Mouse (Mus musculus): ENCODE measurements around the gene Zfp598.
"Not testable (repeated sequence)": the region's sequence is repeated elsewhere in the genome, so short reads cannot be mapped to it uniquely, and the experiment has no call there.

Zfp598 gene

GRCm38 (mm10) chr17:24647493-24647892, 22.0 kb upstream of the Zfp598 start:
- DNase-seq (ENCODE audit: low spot score): no peak

GRCm38 (mm10) chr17:24648731-24649377, 20.6 kb upstream of the Zfp598 start:
- DNase-seq (ENCODE audit: low spot score): no peak

GRCm38 (mm10) chr17:24649581-24650069, 19.9 kb upstream of the Zfp598 start:
- DNase-seq (ENCODE audit: low spot score): peak; percentile 63

GRCm38 (mm10) chr17:24650070-24650616, 19.3 kb upstream of the Zfp598 start, which contains the start of gene Slc9a3r2:
TSS of gene Slc9a3r2 (minus strand) at chr17:24650327.
- peak; percentile 64 for DNase-seq (ENCODE audit: low spot score)

- DNase-seq (ENCODE audit: low spot score): no peak
Measured at GRCm38 (mm10) chr17:24650766-24651165, 18.7 kb upstream of the Zfp598 start.

- DNase-seq (ENCODE audit: low spot score): no peak
Measured at GRCm38 (mm10) chr17:24651835-24652234, 17.7 kb upstream of the Zfp598 start.

- peak; percentile 48 for DNase-seq (ENCODE audit: low spot score)
Measured at GRCm38 (mm10) chr17:24653967-24654710, 15.3 kb upstream of the Zfp598 start.

- no peak for DNase-seq (ENCODE audit: low spot score)
Measured at GRCm38 (mm10) chr17:24654969-24655368, 14.5 kb upstream of the Zfp598 start.

- DNase-seq (ENCODE audit: low spot score): no peak
Measured at GRCm38 (mm10) chr17:24658017-24658758, 11.3 kb upstream of the Zfp598 start, which contains the start of gene Npw. TSS of gene Npw (minus strand) at chr17:24658457.

- DNase-seq (ENCODE audit: low spot score): peak; percentile 68
Measured at GRCm38 (mm10) chr17:24667011-24667410, 2.5 kb upstream of the Zfp598 start.

- DNase-seq (ENCODE audit: low spot score): peak; percentile 81
Measured at GRCm38 (mm10) chr17:24667416-24667815, 2.1 kb upstream of the Zfp598 start.

- not testable (repeated sequence) for DNase-seq (ENCODE audit: low spot score)
Measured at GRCm38 (mm10) chr17:24669214-24669544, 308 bp upstream of the Zfp598 start.

GRCm38 (mm10) chr17:24670246-24670844, 858 bp downstream of the Zfp598 start:
- DNase-seq (ENCODE audit: low spot score): no peak

- no peak for DNase-seq (ENCODE audit: low spot score)
Measured at GRCm38 (mm10) chr17:24671346-24671745, 1.9 kb downstream of the Zfp598 start.

GRCm38 (mm10) chr17:24672141-24672540, 2.7 kb downstream of the Zfp598 start:
- peak; percentile 76 for DNase-seq (ENCODE audit: low spot score)

GRCm38 (mm10) chr17:24674277-24674676, 4.8 kb downstream of the Zfp598 start:
- no peak for DNase-seq (ENCODE audit: low spot score)

- DNase-seq (ENCODE audit: low spot score): peak; percentile 80
Measured at GRCm38 (mm10) chr17:24676187-24676586, 6.7 kb downstream of the Zfp598 start.

GRCm38 (mm10) chr17:24676877-24677276, 7.4 kb downstream of the Zfp598 start:
- DNase-seq (ENCODE audit: low spot score): no peak

GRCm38 (mm10) chr17:24677500-24678080, 8.1 kb downstream of the Zfp598 start:
- no peak for DNase-seq (ENCODE audit: low spot score)

- no peak for DNase-seq (ENCODE audit: low spot score)
Measured at GRCm38 (mm10) chr17:24686514-24686913, 17.0 kb downstream of the Zfp598 start.

- no peak for DNase-seq (ENCODE audit: low spot score)
Measured at GRCm38 (mm10) chr17:24687146-24687595, 17.7 kb downstream of the Zfp598 start.

Measured in MN1 (cell line).